Mouse (Mus musculus) cerebellum, postnatal 14 days (tissue): ENCODE data around the gene Ell.

Experiments used
- DNase-seq, 2 experiments: peaks; one replicate each; pipeline ENCODE4 v3.0.0; 2021; ENCODE audit warnings: mixed read lengths in 2 of 2

Gene Ell

DNA sequence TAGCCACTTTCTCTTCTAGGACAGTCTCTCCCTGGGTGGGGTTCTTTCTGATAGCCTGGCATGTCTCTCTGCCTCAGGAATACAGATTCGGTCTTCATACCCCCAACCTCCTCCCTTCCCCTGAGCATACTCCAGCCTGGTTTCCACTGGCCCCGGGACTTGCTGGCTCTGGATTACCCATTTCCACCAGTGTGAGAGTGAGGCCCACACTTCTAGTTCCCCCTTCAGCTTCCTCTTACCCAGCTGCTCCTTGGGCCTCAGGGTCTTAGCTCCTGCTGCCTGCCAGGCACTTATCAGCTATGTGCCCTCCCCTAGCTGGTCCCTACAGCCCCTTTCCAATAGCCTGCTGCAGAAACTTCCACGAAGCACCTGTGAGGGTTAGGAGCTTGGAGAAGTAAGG lies 76.6 kb downstream of the Ell start, which contains the start of gene Lrrc25:
Gene Lrrc25, plus strand, starts transcription at position 262 of the 400 bp plus-strand sequence.
- DNase-seq: no peak

DNA sequence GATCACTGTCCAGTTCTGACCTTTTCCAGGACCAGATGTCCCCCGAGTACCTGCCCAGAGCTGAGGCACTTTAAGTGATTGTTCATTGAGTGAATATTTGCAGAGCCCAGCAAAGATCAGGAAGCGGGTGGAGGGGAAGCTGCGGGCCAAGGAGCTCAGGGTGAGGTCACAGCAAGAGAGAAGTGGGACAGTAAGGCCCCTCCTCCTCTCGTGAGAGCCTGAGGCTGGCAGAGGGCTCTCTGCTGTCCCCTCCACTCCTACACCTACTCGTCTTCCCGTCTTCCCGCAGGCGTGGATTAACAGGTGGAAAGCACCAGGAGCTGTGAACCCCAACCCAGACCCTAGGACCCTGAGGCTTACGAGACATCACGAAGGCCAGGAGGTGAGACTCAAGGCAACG lies 77.4 kb downstream of the Ell start:
- peak in 1 of 2 experiments; percentile 5 for DNase-seq

DNA sequence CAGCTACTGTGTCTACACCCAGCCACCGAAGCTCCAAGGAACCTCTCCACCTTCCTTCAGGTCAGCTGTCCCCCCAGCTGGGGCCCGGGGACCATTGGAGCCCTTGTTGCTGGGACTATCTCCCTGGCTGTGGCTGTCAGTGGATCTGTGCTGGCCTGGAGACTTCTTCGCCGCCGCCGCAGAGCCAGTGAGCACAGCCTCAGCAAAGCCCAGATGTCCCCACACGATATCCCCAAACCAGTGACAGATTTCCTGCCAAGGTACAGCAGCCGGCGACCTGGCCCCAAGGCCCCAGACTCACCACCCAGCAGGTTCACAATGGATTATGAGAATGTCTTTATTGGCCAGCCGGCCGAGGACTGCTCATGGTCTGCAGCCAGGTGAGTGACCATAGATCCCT lies 78.7 kb downstream of the Ell start:
- DNase-seq: no peak

DNA sequence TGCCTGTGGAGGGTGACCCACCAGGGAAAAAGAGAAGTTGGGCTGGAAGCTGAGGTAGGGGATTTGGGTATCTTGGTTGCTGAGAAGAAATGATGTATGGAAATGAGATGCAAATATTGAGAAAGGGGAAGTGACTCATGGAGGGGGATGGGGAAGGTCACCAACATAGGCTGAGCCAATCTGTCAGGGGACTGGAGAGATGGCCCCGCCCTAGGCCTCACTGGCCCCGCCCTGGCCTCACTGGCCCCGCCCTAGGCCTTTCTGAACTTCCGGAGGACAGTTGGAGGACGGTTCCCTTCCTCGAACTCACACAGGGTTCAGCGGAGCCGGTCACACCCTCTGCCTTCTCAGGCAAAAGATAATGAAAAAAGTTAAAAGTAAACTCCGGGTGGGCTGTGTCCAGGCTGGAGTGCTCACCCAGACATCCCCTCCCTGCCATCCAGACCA lies 79.7 kb downstream of the Ell start:
- no peak for DNase-seq

DNA sequence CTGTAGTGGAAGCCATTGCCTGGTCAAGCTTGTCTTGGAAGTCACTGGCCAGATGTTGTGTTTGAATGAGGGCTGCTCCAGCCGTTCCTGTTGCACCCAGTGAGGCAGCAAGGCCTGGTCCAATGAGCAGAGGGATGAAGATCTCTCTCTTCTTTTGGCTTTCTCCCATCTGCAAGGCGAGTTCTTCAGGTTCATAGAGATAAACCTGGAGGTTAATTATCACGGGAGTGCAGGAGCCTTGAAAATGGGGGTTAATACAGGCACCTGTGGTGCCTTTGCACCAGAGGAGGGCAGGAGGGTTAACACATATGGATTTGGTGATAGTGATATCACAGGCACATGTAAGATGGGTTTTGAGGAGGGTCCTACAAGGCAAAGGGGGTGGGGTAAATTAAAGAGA lies 83.0 kb downstream of the Ell start:
- no peak for DNase-seq

DNA sequence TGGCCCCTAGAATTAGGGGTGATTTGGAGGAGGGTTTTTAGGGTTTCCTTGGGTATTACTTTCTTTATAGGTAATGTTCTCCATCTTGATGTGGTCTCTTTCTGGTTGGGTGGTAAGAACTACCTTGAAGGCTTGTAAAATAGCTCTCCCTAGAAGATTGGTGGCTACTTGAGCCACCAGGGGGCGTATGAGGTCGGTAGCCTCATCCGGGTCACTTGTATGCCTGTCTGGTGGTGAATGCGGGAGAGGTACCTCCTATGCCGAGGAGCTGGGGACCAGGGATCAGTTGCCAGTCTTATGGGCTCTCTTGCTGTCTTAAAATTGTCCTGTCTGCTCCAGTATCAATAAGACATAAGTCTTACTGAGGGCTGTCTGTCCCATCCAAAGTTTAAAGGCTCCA lies 85.8 kb downstream of the Ell start:
- DNase-seq: peak in 1 of 2 experiments; percentile 69

GRCm38 (mm10) chr8:70627041-70627440 lies 87.8 kb downstream of the Ell start:
- DNase-seq: no peak

GRCm38 (mm10) chr8:70628986-70629490 lies 89.8 kb downstream of the Ell start:
- DNase-seq: no peak

- DNase-seq: peak; percentile 91 to 94
Observed at GRCm38 (mm10) chr8:70629574-70630531, 90.6 kb downstream of the Ell start.

DNA sequence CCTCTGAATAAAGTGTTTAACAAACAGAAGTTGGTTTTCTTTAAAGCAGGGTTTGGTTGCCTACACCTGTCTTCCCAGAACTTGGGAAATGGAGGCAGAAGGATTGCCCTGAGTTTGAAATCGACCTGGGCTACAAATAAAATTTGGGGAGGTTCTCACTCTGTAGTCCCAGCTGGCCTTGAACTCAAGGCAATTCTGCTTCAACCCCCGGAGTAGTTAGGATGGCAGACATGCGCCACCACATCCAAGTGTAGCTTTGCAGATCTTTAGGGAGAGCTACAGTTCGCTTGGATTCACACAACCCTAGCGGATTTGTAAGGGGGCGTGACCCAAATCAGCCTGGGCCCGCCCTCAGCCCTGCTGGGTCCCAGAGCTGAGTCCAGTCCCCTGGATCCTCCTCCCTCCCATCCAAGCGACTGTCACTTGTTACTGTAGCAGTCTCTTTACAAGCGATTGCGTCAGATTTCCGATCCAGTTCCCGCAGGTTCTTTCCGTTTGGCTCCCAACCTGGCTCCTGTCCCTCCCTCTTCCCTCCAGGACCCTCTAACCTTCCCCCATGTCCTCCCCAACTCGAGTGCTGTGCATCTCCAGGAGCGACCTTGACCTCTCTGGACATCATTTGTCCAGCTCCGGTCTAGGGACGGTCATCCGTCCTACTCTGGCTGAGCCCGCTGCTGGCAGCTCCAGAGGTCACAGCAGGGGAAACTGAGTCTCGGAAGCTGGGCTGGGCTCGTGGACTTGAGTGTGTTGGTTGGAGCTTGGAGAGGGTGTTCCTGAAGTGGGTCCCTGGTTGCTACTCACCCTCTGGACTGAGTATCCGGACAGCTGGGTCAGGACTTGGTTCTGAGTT lies 91.5 kb downstream of the Ell start:
- DNase-seq: no peak

DNA sequence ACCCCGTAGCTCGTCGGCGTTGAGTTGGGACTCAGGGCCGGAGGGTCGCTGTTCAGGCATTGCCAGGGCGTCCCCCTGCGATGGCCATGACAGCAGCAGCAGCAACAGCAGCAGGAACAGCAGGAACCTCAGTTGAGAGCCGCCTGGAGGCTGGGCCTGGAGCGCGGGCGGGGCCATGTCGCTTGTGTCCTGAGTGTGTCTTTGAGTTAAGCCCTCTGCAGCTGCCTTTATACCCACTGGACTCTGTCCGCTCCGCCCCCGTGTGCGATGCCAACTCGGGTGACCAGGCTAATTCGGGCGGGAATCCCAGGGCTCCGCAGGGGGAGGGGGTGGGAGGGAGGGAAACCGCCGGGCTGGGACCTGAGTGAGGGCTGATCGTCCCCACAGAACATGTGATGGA lies 92.2 kb downstream of the Ell start:
- no peak for DNase-seq

DNA sequence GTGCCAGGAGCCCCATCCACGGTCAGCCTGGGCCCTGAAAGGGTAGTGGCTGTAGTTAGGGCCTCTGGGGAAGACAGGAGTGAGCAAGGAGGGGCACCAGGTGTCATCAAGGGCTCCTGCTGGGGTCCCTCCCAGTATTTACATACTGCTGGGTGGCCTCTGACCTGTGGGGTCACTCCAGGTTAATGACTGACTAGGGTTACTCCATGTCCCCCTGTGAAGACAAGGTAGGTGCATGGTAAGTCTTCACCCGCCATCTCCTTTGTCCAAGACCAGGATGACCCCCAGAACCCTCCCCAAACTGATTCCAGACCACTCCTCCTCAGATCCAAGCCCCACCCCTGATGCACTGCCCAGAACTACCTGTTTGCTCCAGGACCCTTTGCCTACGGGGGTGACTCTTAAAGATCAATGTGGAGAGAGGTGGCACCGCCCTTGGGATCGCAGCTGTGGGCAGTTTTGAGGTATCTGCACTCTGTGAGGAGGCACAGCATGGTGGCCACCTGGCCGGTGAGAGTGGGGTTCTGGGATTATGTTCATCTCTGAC lies 93.2 kb downstream of the Ell start, which contains the start of gene Gdf15:
Gene Gdf15, minus strand, starts transcription at position 111 of the 547 bp plus-strand sequence.
- DNase-seq: no peak

GRCm38 (mm10) chr8:70634066-70634465 lies 94.8 kb downstream of the Ell start:
- peak in 1 of 2 experiments; percentile 48 for DNase-seq

GRCm38 (mm10) chr8:70635527-70635926 lies 96.3 kb downstream of the Ell start:
- DNase-seq: no peak

- no peak for DNase-seq
Observed at GRCm38 (mm10) chr8:70636838-70637237, 97.6 kb downstream of the Ell start.

DNA sequence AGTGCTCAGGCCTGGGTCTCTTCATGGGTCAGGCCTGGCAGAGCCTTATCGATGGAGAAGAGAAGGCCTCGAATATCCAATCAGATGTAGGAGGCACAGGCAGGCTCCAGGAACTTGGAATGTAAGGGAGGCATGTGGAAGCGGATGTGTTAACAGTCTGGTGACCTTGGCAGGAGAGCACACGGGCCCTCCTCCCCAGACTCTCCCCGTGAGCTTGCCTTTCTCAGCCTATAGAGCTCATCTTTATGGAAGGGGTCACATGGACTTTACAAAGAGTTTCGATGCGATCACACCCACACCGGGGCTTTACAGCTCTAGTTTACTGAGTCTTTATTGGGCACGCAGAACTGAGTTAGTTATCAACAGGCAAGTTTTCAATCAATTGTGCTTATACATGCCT lies 99.5 kb downstream of the Ell start:
- DNase-seq: no peak
